Mouse (Mus musculus): ENCODE measurements at regions not wholly inside any gene's neighbourhood (a gene's known extent, or its start where the extent isn't known, plus 50 kb on each side); places are given as distances from the start of the nearest gene placed in this dataset.

- Histone ChIP-seq H3K9ac (ENCODE audit: insufficient read depth, low read depth, low read length, poor library complexity, severe bottlenecking) (no peak overlapping the region), H3K4me3 (ENCODE audit: insufficient read depth in 1 of 2, low read depth in 1 of 2, low read length in 2 of 2, poor library complexity in 1 of 2, severe bottlenecking in 1 of 2) (no peak overlapping the region), H3K4me1 (ENCODE audit: control insufficient read depth in 2 of 2, insufficient read depth in 2 of 2, low read length in 2 of 2, poor library complexity in 1 of 2) (no peaks in the 10 kb centered on the region), H3K9me3 (ENCODE audit: control insufficient read depth, insufficient read depth, low read depth, low read length) (no peaks in the 10 kb centered on the region), H3K27ac (ENCODE audit: insufficient read depth, low read depth, low read length, poor library complexity, severe bottlenecking) (no peak overlapping the region), H3K36me3 (ENCODE audit: control insufficient read depth, insufficient read depth, low read length, poor library complexity, severe bottlenecking) (no peaks in the 10 kb centered on the region)
- in situ Hi-C loops (cut with MboI; ENCODE audit: low sequenced_read_pairs in 2 of 2, unreplicated experiment in 2 of 2) = no loop called here
- no peak for TF ChIP-seq CHD2 (IDR thresholded peaks at IDR 0.05; ENCODE audit: low read depth, low read length)
- no peak for TF ChIP-seq MAFK (IDR thresholded peaks at IDR 0.05; ENCODE audit: insufficient read depth, low read depth, low read length)
- TF ChIP-seq ZNF384 (IDR thresholded peaks at IDR 0.05; ENCODE audit: low read depth, low read length) = no peak
- TF ChIP-seq ZC3H11A (IDR thresholded peaks at IDR 0.05; ENCODE audit: borderline replicate concordance, low read depth, low read length) = no peak
- TF ChIP-seq HCFC1 (IDR thresholded peaks at IDR 0.05; ENCODE audit: borderline replicate concordance, insufficient read depth, low read length) = no peak
- DNase-seq (ENCODE audit: low read depth, low spot score) = no peak
These were observed 59.3 kb downstream of the Trap1a start for GRCm38 (mm10) chrX:139392777-139393176.

GRCm38 (mm10) chrX:139416701-139417100 lies 63.5 kb upstream of the D330045A20Rik start:
- TF ChIP-seq ZC3H11A (IDR thresholded peaks at IDR 0.05; ENCODE audit: borderline replicate concordance, low read depth, low read length) (no peak), CHD2 (IDR thresholded peaks at IDR 0.05; ENCODE audit: low read depth, low read length) (no peak), MAFK (IDR thresholded peaks at IDR 0.05; ENCODE audit: insufficient read depth, low read depth, low read length) (peak; percentile 44; the same call in 1 of the 2 replicates), HCFC1 (IDR thresholded peaks at IDR 0.05; ENCODE audit: borderline replicate concordance, insufficient read depth, low read length) (no peak), ZNF384 (IDR thresholded peaks at IDR 0.05; ENCODE audit: low read depth, low read length) (no peak)
- no peaks in the 10 kb centered on the region for H3K36me3 ChIP-seq (ENCODE audit: control insufficient read depth, insufficient read depth, low read length, poor library complexity, severe bottlenecking)
- DNase-seq (ENCODE audit: low read depth, low spot score) = peak; percentile 17

GRCm38 (mm10) chrX:139419867-139420266 lies 60.3 kb upstream of the D330045A20Rik start:
- Histone ChIP-seq H3K36me3 (ENCODE audit: control insufficient read depth, insufficient read depth, low read length, poor library complexity, severe bottlenecking) (no peaks in the 10 kb centered on the region), H3K4me1 (ENCODE audit: control insufficient read depth in 2 of 2, insufficient read depth in 2 of 2, low read length in 2 of 2, poor library complexity in 1 of 2) (no peaks in the 10 kb centered on the region), H3K9me3 (ENCODE audit: control insufficient read depth, insufficient read depth, low read depth, low read length) (no peaks in the 10 kb centered on the region), H3K9ac (ENCODE audit: insufficient read depth, low read depth, low read length, poor library complexity, severe bottlenecking) (no peak overlapping the region), H3K4me3 (ENCODE audit: insufficient read depth in 1 of 2, low read depth in 1 of 2, low read length in 2 of 2, poor library complexity in 1 of 2, severe bottlenecking in 1 of 2) (no peak overlapping the region), H3K27ac (ENCODE audit: insufficient read depth, low read depth, low read length, poor library complexity, severe bottlenecking) (no peak overlapping the region)
- DNase-seq (ENCODE audit: low read depth, low spot score) = no peak
- TF ChIP-seq CHD2 (IDR thresholded peaks at IDR 0.05; ENCODE audit: low read depth, low read length) = no peak
- TF ChIP-seq MAFK (IDR thresholded peaks at IDR 0.05; ENCODE audit: insufficient read depth, low read depth, low read length) = no peak
- TF ChIP-seq ZC3H11A (IDR thresholded peaks at IDR 0.05; ENCODE audit: borderline replicate concordance, low read depth, low read length) = no peak
- no peak for TF ChIP-seq HCFC1 (IDR thresholded peaks at IDR 0.05; ENCODE audit: borderline replicate concordance, insufficient read depth, low read length)
- no peak for TF ChIP-seq ZNF384 (IDR thresholded peaks at IDR 0.05; ENCODE audit: low read depth, low read length)
- in situ Hi-C loops (cut with MboI; ENCODE audit: low sequenced_read_pairs in 2 of 2, unreplicated experiment in 2 of 2) = no loop called here

More at GRCm38 (mm10) chrX:139416701-139417100, 63.5 kb upstream of the D330045A20Rik start:
- H3K4me1 ChIP-seq (ENCODE audit: control insufficient read depth in 2 of 2, insufficient read depth in 2 of 2, low read length in 2 of 2, poor library complexity in 1 of 2) = no peaks in the 10 kb centered on the region
- no peaks in the 10 kb centered on the region for H3K9me3 ChIP-seq (ENCODE audit: control insufficient read depth, insufficient read depth, low read depth, low read length)
- H3K9ac ChIP-seq (ENCODE audit: insufficient read depth, low read depth, low read length, poor library complexity, severe bottlenecking) = no peak overlapping the region
- in situ Hi-C loops (cut with MboI; ENCODE audit: low sequenced_read_pairs in 2 of 2, unreplicated experiment in 2 of 2) = no loop called here
- H3K4me3 ChIP-seq (ENCODE audit: insufficient read depth in 1 of 2, low read depth in 1 of 2, low read length in 2 of 2, poor library complexity in 1 of 2, severe bottlenecking in 1 of 2) = no peak overlapping the region
- no peak overlapping the region for H3K27ac ChIP-seq (ENCODE audit: insufficient read depth, low read depth, low read length, poor library complexity, severe bottlenecking)

- in situ Hi-C loops (cut with MboI; ENCODE audit: low sequenced_read_pairs in 2 of 2, unreplicated experiment in 2 of 2) = no loop called here
- TF ChIP-seq CHD2 (IDR thresholded peaks at IDR 0.05; ENCODE audit: low read depth, low read length) (no peak), MAFK (IDR thresholded peaks at IDR 0.05; ENCODE audit: insufficient read depth, low read depth, low read length) (no peak), ZNF384 (IDR thresholded peaks at IDR 0.05; ENCODE audit: low read depth, low read length) (no peak), HCFC1 (IDR thresholded peaks at IDR 0.05; ENCODE audit: borderline replicate concordance, insufficient read depth, low read length) (no peak), ZC3H11A (IDR thresholded peaks at IDR 0.05; ENCODE audit: borderline replicate concordance, low read depth, low read length) (no peak)
These were observed 55.9 kb upstream of the D330045A20Rik start for GRCm38 (mm10) chrX:139424307-139424706.

More at GRCm38 (mm10) chrX:139424307-139424706, 55.9 kb upstream of the D330045A20Rik start:
- DNase-seq (ENCODE audit: low read depth, low spot score) = peak; percentile 19
- Histone ChIP-seq H3K9ac (ENCODE audit: insufficient read depth, low read depth, low read length, poor library complexity, severe bottlenecking) (no peak overlapping the region), H3K27ac (ENCODE audit: insufficient read depth, low read depth, low read length, poor library complexity, severe bottlenecking) (no peak overlapping the region), H3K4me1 (ENCODE audit: control insufficient read depth in 2 of 2, insufficient read depth in 2 of 2, low read length in 2 of 2, poor library complexity in 1 of 2) (no peaks in the 10 kb centered on the region), H3K9me3 (ENCODE audit: control insufficient read depth, insufficient read depth, low read depth, low read length) (no peaks in the 10 kb centered on the region), H3K4me3 (ENCODE audit: insufficient read depth in 1 of 2, low read depth in 1 of 2, low read length in 2 of 2, poor library complexity in 1 of 2, severe bottlenecking in 1 of 2) (no peak overlapping the region), H3K36me3 (ENCODE audit: control insufficient read depth, insufficient read depth, low read length, poor library complexity, severe bottlenecking) (no peaks in the 10 kb centered on the region)
